Mouse (Mus musculus): Measurements from ENCODE around the gene Gab2.

DNA sequence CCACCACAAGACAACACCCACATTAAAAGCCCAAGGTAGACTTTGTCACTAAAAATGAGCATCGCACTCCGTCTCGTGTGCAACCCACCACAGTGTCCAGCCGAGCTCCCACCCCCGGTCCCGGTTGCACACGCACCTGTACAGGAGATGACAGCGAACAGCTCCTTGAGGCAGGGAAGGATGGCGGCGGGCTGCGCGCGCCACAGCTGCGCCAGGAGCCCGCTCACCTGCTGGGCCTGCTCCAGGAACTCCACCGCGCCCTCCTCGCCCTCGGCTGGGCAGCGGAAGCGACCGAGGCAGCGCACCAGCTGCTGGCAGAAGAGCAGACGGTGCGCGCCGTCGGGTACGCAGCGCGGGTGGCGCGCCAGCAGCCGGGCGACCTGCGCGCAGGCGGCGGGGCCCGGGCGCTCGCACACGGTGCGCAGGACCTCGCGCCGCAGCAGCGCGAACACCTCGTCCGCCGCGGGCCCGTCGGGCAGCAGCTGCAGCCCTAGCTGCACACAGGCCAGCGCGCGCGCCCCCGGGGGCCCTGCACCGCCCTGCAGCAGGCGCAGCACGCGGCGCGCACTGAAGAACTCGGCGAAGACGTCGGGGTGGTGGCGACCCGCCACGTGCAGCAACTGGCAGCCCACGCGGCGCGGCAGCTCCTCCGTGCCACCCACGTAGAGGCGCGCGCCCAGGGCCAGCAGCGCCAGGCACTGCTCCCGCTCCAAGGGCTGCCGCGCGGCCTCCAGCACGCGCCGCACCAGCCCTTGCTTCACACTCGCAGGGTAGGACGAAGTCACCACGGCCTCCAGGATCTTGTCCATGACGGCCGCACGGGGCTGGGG, 244.0 kb downstream of the Gab2 start:
- TF ChIP-seq POLR2A (IDR thresholded peaks at IDR 0.05; ENCODE audit: borderline replicate concordance, extremely low read depth, insufficient read depth, insufficient read length, poor library complexity, severe bottlenecking), result no peak
- no peak for TF ChIP-seq CTCF (IDR thresholded peaks at IDR 0.05; ENCODE audit: borderline replicate concordance, extremely low read depth, insufficient read depth, insufficient read length)
